Mouse (Mus musculus): ENCODE data around the gene Ralgapb. TPM values are rescaled to one million over a fixed set of nuclear protein-coding genes. Genes with fewer than 3 reads are reported as not detected.

Ralgapb gene
- polyA plus RNA-seq, 1 experiment from 2014 or later = 23.2 TPM

DNA sequence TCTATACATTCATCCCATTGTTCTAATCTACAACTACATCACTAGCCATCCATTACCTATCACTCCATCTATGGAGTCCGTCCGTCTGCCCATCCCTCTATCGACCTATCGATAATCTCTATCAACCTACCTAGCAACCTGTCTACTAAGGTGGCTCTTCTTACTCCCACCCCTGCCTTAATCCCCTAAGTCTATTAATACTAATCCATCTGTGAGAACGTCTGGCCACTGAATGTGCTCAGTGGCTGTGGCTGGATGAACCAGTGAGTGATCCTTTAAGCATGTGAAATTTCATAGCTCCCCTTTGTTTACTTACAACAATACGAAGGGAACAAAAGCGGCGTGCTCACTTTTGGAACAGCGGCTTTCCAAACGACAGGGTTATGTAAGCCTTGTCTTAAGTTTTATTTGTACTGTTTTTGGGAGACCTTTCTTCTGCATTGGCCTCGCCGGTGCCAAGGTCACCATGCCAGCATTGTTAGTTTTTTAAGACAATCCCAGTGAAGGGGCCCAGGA lies 104.2 kb downstream of the Ralgapb start:
- no peaks in the 10 kb centered on the region for H3K4me1 ChIP-seq (replicated peaks; ENCODE audit: control insufficient read depth, insufficient read depth, low read length)
- H3K4me2 ChIP-seq (ENCODE audit: low read depth, low read length, severe bottlenecking) = no peak overlapping the region
- 72% methylated on average over 12 of the region's 12 CpGs for WGBS
- no peaks in the 10 kb centered on the region for H3K27me3 ChIP-seq (ENCODE audit: control insufficient read depth, insufficient read depth, low read length)
- no peaks in the 10 kb centered on the region for H3K9me3 ChIP-seq (ENCODE audit: control insufficient read depth, low read length)
- no peaks in the 10 kb centered on the region for H3K36me3 ChIP-seq (ENCODE audit: control insufficient read depth, insufficient read depth, low read length)
- ATAC-seq (replicated peaks; ENCODE audit: low FRiP score) = no peak
- H3K9ac ChIP-seq (ENCODE audit: low read length) = no peak overlapping the region
- no peak overlapping the region for H3K4me3 ChIP-seq (ENCODE audit: low read depth, low read length)
- peak; percentile 22 for DNase-seq (ENCODE audit: low spot score)
- H3K27ac ChIP-seq (ENCODE audit: low read depth, low read length) = no peak overlapping the region

- WGBS = 79% methylated on average over 6 of the region's 6 CpGs
- no peaks in the 10 kb centered on the region for H3K4me1 ChIP-seq (replicated peaks; ENCODE audit: control insufficient read depth, insufficient read depth, low read length)
Measured at GRCm38 (mm10) chr2:158518583-158518982, 108.9 kb downstream of the Ralgapb start.

GRCm38 (mm10) chr2:158519071-158519470 lies 109.4 kb downstream of the Ralgapb start:
- ATAC-seq (replicated peaks; ENCODE audit: low FRiP score) = no peak
- no peak for DNase-seq (ENCODE audit: low spot score)
- Histone ChIP-seq H3K4me3 (ENCODE audit: low read depth, low read length) (no peak overlapping the region), H3K27ac (ENCODE audit: low read depth, low read length) (no peak overlapping the region), H3K9ac (ENCODE audit: low read length) (no peak overlapping the region), H3K9me3 (ENCODE audit: control insufficient read depth, low read length) (no peaks in the 10 kb centered on the region), H3K4me2 (ENCODE audit: low read depth, low read length, severe bottlenecking) (no peak overlapping the region), H3K27me3 (ENCODE audit: control insufficient read depth, insufficient read depth, low read length) (no peaks in the 10 kb centered on the region), H3K36me3 (ENCODE audit: control insufficient read depth, insufficient read depth, low read length) (no peaks in the 10 kb centered on the region), H3K4me1 (replicated peaks; ENCODE audit: control insufficient read depth, insufficient read depth, low read length) (no peaks in the 10 kb centered on the region)
- WGBS = 83% methylated on average over 11 of the region's 11 CpGs

More at GRCm38 (mm10) chr2:158518583-158518982, 108.9 kb downstream of the Ralgapb start:
- no peaks in the 10 kb centered on the region for H3K27me3 ChIP-seq (ENCODE audit: control insufficient read depth, insufficient read depth, low read length)
- no peak overlapping the region for H3K27ac ChIP-seq (ENCODE audit: low read depth, low read length)
- ATAC-seq (replicated peaks; ENCODE audit: low FRiP score) = no peak
- DNase-seq (ENCODE audit: low spot score) = no peak
- no peaks in the 10 kb centered on the region for H3K9me3 ChIP-seq (ENCODE audit: control insufficient read depth, low read length)
- no peak overlapping the region for H3K4me2 ChIP-seq (ENCODE audit: low read depth, low read length, severe bottlenecking)
- no peaks in the 10 kb centered on the region for H3K36me3 ChIP-seq (ENCODE audit: control insufficient read depth, insufficient read depth, low read length)
- H3K4me3 ChIP-seq (ENCODE audit: low read depth, low read length) = no peak overlapping the region
- H3K9ac ChIP-seq (ENCODE audit: low read length) = no peak overlapping the region

- H3K9me3 ChIP-seq (ENCODE audit: control insufficient read depth, low read length) = no peaks in the 10 kb centered on the region
- DNase-seq (ENCODE audit: low spot score) = no peak
- no peak overlapping the region for H3K9ac ChIP-seq (ENCODE audit: low read length)
- H3K4me1 ChIP-seq (replicated peaks; ENCODE audit: control insufficient read depth, insufficient read depth, low read length) = no peaks in the 10 kb centered on the region
- H3K27ac ChIP-seq (ENCODE audit: low read depth, low read length) = no peak overlapping the region
- ATAC-seq (replicated peaks; ENCODE audit: low FRiP score) = no peak
- no peaks in the 10 kb centered on the region for H3K27me3 ChIP-seq (ENCODE audit: control insufficient read depth, insufficient read depth, low read length)
- H3K36me3 ChIP-seq (ENCODE audit: control insufficient read depth, insufficient read depth, low read length) = no peaks in the 10 kb centered on the region
- H3K4me2 ChIP-seq (ENCODE audit: low read depth, low read length, severe bottlenecking) = no peak overlapping the region
- WGBS = 80% methylated on average over 6 of the region's 6 CpGs
- no peak overlapping the region for H3K4me3 ChIP-seq (ENCODE audit: low read depth, low read length)
Measured at GRCm38 (mm10) chr2:158519800-158520199, 110.2 kb downstream of the Ralgapb start.

DNA sequence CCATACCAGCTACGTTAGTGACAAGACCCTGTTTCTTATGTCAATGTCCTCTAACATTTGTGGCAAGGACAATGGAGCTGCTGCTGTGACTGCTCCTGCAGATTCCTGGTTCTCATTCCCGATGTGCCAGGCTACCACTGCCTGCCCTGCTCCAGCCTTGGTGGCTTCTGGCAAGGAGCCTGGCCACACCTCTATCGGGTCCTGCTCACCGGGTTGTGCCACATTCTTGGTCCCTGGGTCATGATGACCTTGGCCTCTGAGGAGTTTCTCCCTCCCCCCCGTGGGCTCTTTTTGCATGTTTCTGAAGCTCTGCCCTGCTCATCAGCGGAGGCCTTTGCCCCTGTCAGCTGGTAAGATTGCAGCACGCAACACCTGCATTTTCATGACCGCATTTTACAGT lies 113.4 kb downstream of the Ralgapb start:
- ATAC-seq (replicated peaks; ENCODE audit: low FRiP score) (no peak), DNase-seq (ENCODE audit: low spot score) (no peak)
- 83% methylated on average over 8 of the region's 8 CpGs for WGBS
- Histone ChIP-seq H3K27me3 (ENCODE audit: control insufficient read depth, insufficient read depth, low read length) (no peaks in the 10 kb centered on the region), H3K4me2 (ENCODE audit: low read depth, low read length, severe bottlenecking) (no peak overlapping the region), H3K4me3 (ENCODE audit: low read depth, low read length) (no peak overlapping the region), H3K4me1 (replicated peaks; ENCODE audit: control insufficient read depth, insufficient read depth, low read length) (no peaks in the 10 kb centered on the region), H3K27ac (ENCODE audit: low read depth, low read length) (no peak overlapping the region), H3K9me3 (ENCODE audit: control insufficient read depth, low read length) (no peaks in the 10 kb centered on the region), H3K36me3 (ENCODE audit: control insufficient read depth, insufficient read depth, low read length) (no peaks in the 10 kb centered on the region), H3K9ac (ENCODE audit: low read length) (no peak overlapping the region)

DNA sequence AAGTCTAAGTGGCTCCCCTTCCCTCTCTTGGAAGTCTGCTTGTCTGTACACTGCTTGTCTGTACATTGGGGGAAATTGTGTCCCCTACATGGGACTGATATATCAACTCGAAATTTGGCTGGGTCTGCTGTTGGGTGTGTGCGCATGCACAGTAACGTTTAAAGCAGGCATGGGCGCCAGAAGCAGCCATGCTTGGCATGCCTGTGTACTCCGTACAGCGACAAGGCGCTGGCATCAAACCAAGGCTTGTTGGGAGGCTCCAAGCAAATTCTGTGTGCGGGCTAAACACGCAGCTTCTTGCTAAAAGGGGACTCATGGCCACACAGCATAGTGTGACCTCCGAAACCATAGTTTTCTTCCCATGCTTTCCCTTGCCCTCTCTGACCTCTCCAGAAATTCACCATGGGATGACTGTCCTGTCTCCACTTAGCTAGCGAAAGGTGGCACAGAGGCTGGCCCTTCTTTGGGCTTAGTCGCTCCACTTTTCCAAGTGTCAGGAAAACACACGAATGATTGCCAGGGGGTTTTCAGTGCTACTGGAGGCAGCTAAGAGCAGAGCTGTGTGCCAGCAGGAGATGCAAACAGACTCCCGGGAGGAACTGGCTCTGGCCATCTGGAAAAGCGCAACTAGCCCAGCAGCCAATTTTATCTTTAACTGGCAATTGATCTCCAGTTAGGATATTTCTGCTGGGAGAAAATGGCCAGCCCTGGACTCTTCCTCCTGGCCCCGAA lies 114.6 kb downstream of the Ralgapb start:
- no peak for ATAC-seq (replicated peaks; ENCODE audit: low FRiP score)
- WGBS = 87% methylated on average over 16 of the region's 16 CpGs
- H3K36me3 ChIP-seq (ENCODE audit: control insufficient read depth, insufficient read depth, low read length) = no peaks in the 10 kb centered on the region
- H3K4me3 ChIP-seq (ENCODE audit: low read depth, low read length) = no peak overlapping the region
- no peak overlapping the region for H3K4me2 ChIP-seq (ENCODE audit: low read depth, low read length, severe bottlenecking)
- H3K9ac ChIP-seq (ENCODE audit: low read length) = no peak overlapping the region
- no peaks in the 10 kb centered on the region for H3K4me1 ChIP-seq (replicated peaks; ENCODE audit: control insufficient read depth, insufficient read depth, low read length)
- DNase-seq (ENCODE audit: low spot score) = no peak
- H3K27me3 ChIP-seq (ENCODE audit: control insufficient read depth, insufficient read depth, low read length) = no peaks in the 10 kb centered on the region
- no peak overlapping the region for H3K27ac ChIP-seq (ENCODE audit: low read depth, low read length)
- no peaks in the 10 kb centered on the region for H3K9me3 ChIP-seq (ENCODE audit: control insufficient read depth, low read length)

DNA sequence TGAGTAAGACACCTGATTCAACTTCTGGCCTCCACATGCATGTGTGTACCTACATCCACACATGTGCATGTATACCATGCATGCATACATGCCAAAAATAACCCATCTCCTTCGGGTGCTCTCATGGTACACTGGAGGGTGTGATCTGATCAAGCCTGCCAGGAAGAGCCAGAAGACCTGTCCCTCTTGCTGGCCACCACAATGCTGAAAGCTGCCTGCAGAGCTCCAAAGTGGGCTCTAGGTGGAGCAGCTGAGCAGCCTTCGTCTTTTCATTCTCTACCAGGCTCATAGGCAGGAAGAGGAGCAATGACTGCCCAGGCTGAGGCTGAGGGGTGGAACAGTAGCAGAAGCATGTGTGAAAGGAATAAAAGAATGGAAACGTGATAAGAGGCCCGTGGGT lies 124.4 kb downstream of the Ralgapb start:
- H3K4me1 ChIP-seq (replicated peaks; ENCODE audit: control insufficient read depth, insufficient read depth, low read length) = no peaks in the 10 kb centered on the region
- H3K27me3 ChIP-seq (ENCODE audit: control insufficient read depth, insufficient read depth, low read length) = no peaks in the 10 kb centered on the region
- ATAC-seq (replicated peaks; ENCODE audit: low FRiP score) = peak; percentile 42; the same call in 1 of the 2 replicates
- H3K4me3 ChIP-seq (ENCODE audit: low read depth, low read length) = no peak overlapping the region
- DNase-seq (ENCODE audit: low spot score) = peak; percentile 80
- H3K27ac ChIP-seq (ENCODE audit: low read depth, low read length) = no peak overlapping the region
- H3K9me3 ChIP-seq (ENCODE audit: control insufficient read depth, low read length) = no peaks in the 10 kb centered on the region
- H3K4me2 ChIP-seq (ENCODE audit: low read depth, low read length, severe bottlenecking) = no peak overlapping the region
- no peaks in the 10 kb centered on the region for H3K36me3 ChIP-seq (ENCODE audit: control insufficient read depth, insufficient read depth, low read length)
- H3K9ac ChIP-seq (ENCODE audit: low read length) = no peak overlapping the region
- 6% methylated on average over 4 of the region's 4 CpGs for WGBS

DNA sequence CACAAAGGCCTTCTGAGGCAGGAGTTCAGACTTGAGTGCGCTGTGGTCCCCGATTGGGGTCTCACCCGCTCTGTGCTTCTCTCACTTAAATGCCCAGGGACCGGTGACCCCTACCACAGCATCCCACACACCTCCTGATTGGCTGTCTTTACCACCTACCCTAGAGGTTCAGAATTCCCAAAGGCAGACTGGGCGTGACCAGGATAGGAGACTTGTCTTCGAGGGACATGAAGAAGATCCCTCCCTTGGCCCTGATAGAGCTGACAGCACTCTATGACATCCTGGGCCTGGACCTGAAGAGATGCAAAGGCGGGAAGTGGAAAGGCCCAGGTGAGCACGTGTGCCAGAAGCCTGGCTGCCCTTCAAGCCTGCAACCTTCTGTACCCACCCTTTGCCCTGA lies 124.9 kb downstream of the Ralgapb start:
- H3K27me3 ChIP-seq (ENCODE audit: control insufficient read depth, insufficient read depth, low read length) = no peaks in the 10 kb centered on the region
- no peaks in the 10 kb centered on the region for H3K4me1 ChIP-seq (replicated peaks; ENCODE audit: control insufficient read depth, insufficient read depth, low read length)
- no peak overlapping the region for H3K4me3 ChIP-seq (ENCODE audit: low read depth, low read length)
- no peaks in the 10 kb centered on the region for H3K36me3 ChIP-seq (ENCODE audit: control insufficient read depth, insufficient read depth, low read length)
- no peak overlapping the region for H3K27ac ChIP-seq (ENCODE audit: low read depth, low read length)
- DNase-seq (ENCODE audit: low spot score) (no peak), ATAC-seq (replicated peaks; ENCODE audit: low FRiP score) (0 out of 2 replicates have a peak, but pooled peaks have one; percentile 2)
- H3K9me3 ChIP-seq (ENCODE audit: control insufficient read depth, low read length) = no peaks in the 10 kb centered on the region
- no peak overlapping the region for H3K9ac ChIP-seq (ENCODE audit: low read length)
- no peak overlapping the region for H3K4me2 ChIP-seq (ENCODE audit: low read depth, low read length, severe bottlenecking)
- 83% methylated on average over 8 of the region's 8 CpGs for WGBS
